Mouse (Mus musculus): ENCODE results near the gene Krtap28-10. TPM values are rescaled to one million over a fixed set of nuclear protein-coding genes. Genes with fewer than 3 reads are reported as not detected.

The Krtap28-10 gene
- not detected for total RNA-seq (2022)

- DNase-seq = no peak
These were observed at the start of gene Krtap28-10 for GRCm38 (mm10) chr1:83042380-83042779. Gene Krtap28-10, minus strand, starts transcription at chr1:83042480.

GRCm38 (mm10) chr1:83091268-83091667 lies 49.0 kb upstream of the Krtap28-10 start:
- no peak for DNase-seq

GRCm38 (mm10) chr1:83084790-83085189 lies 42.5 kb upstream of the Krtap28-10 start:
- DNase-seq = no peak

- DNase-seq = no peak
These were observed 34.7 kb upstream of the Krtap28-10 start for GRCm38 (mm10) chr1:83077016-83077415.

- no peak for DNase-seq
These were observed 34.1 kb upstream of the Krtap28-10 start for GRCm38 (mm10) chr1:83076190-83076917.

GRCm38 (mm10) chr1:83075526-83076189 lies 33.4 kb upstream of the Krtap28-10 start:
- DNase-seq = no peak

GRCm38 (mm10) chr1:83067205-83067604 lies 24.9 kb upstream of the Krtap28-10 start:
- DNase-seq = no peak

GRCm38 (mm10) chr1:83066577-83066976 lies 24.3 kb upstream of the Krtap28-10 start:
- no peak for DNase-seq

GRCm38 (mm10) chr1:83064851-83065250 lies 22.6 kb upstream of the Krtap28-10 start:
- no peak for DNase-seq

GRCm38 (mm10) chr1:83060643-83061042 lies 18.4 kb upstream of the Krtap28-10 start, which contains the start of gene Krtap28-13:
Gene Krtap28-13, plus strand, starts transcription at chr1:83060930.
- no peak for DNase-seq

- no peak for DNase-seq
These were observed 17.0 kb upstream of the Krtap28-10 start, which contains the start of gene A030005K14Rik for GRCm38 (mm10) chr1:83059278-83059677. Gene A030005K14Rik, minus strand, starts transcription at chr1:83059378.

GRCm38 (mm10) chr1:83058481-83058880 lies 16.2 kb upstream of the Krtap28-10 start:
- DNase-seq = no peak

GRCm38 (mm10) chr1:83044882-83045427 lies 2.7 kb upstream of the Krtap28-10 start, which contains the start of gene Gm47969:
Gene Gm47969, plus strand, starts transcription at chr1:83044932.
- no peak for DNase-seq

GRCm38 (mm10) chr1:83039080-83039479 lies 3.2 kb downstream of the Krtap28-10 start:
- DNase-seq = no peak

- DNase-seq = no peak
These were observed 4.1 kb downstream of the Krtap28-10 start, which contains the start of gene Slc19a3 for GRCm38 (mm10) chr1:83038109-83038672. Gene Slc19a3, minus strand, starts transcription at chr1:83038448.

GRCm38 (mm10) chr1:83036892-83037667 lies 5.2 kb downstream of the Krtap28-10 start:
- DNase-seq = no peak

GRCm38 (mm10) chr1:83034509-83034908 lies 7.8 kb downstream of the Krtap28-10 start:
- DNase-seq = no peak

GRCm38 (mm10) chr1:83032508-83032907 lies 9.8 kb downstream of the Krtap28-10 start:
- DNase-seq = no peak

- no peak for DNase-seq
These were observed 10.3 kb downstream of the Krtap28-10 start for GRCm38 (mm10) chr1:83031950-83032349.

GRCm38 (mm10) chr1:83016556-83016955 lies 25.7 kb downstream of the Krtap28-10 start:
- DNase-seq = no peak

GRCm38 (mm10) chr1:83015329-83015879 lies 26.9 kb downstream of the Krtap28-10 start:
- DNase-seq = no peak

- no peak for DNase-seq
These were observed 27.8 kb downstream of the Krtap28-10 start for GRCm38 (mm10) chr1:83014477-83014876.

All from adrenal gland, adult 8-10 months (tissue).